Mouse (Mus musculus) small intestine, adult 2 months (tissue): ENCODE results near the gene Ddx59.

Experiments
- CTCF ChIP-seq: fragments of 200-500 bp; IDR thresholded peaks from 2 replicates; pipeline ENCODE4 v1.5.1; 2012; ENCODE audit warnings: low read depth, mild to moderate bottlenecking, control low read depth, inconsistent platforms, low read length, moderate library complexity, mixed read lengths; ENCODE audit not compliant: insufficient replicate concordance, insufficient read length; ENCODE audit errors: extremely low read depth
- POLR2A ChIP-seq: fragments of 200-500 bp; IDR thresholded peaks from 2 replicates; pipeline ENCODE4 v1.6.1; 2012; ENCODE audit warnings: low read depth, mild to moderate bottlenecking, control low read depth, inconsistent platforms, low read length, moderate library complexity

DNA sequence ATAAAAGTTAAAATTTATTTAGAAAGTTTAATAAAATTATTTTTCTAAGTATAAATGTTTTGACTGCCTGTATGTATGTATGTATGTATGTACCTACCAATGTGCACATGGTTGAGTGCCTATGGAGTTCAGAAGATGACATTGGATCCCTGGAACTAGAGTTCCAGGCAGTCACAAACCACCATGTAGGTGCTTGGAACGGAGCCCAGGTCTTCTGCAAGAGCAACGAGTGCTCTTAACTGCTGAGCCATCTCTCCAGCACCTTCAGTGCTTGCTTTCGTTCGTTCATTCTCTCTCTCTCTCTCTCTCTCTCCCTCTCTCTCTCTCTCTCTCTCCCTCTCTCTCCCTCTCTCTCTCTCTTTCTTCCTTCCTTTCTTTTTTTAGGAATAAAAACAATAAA, 32.3 kb downstream of the Ddx59 start:
- TF ChIP-seq CTCF: no peak
- no peak for TF ChIP-seq POLR2A
